Mouse (Mus musculus) ES-Bruce4 (cell line): ENCODE measurements around the gene 1500009L16Rik.

Experiments used
- CTCF ChIP-seq: IDR thresholded peaks from one replicate; pipeline ENCODE4 v1.8.1; 2011; ENCODE audit warnings: low read depth, low read length
- EP300 ChIP-seq: IDR thresholded peaks from 2 replicates; pipeline ENCODE4 v1.6.1; 2011; ENCODE audit warnings: low read depth, low read length; ENCODE audit not compliant: insufficient read depth

DNA sequence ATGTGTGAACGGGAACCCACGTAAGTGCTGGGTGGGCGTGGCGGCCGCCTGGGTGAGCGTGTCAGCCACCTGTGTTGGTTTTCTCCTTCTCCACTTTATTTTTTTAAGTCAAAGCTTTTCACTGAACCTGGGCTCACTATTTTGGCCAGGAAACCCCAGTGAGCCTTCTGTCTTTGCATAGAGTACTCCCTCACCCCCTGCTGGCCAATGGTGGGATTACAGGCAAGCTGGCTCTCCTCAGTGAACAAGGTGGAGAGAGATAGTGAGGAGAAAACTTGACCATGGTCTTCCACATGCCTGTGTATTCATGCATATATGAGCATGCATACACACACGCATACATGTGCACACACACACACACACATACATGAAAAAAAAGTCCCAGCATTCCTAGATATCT is 6.8 kb downstream of the 1500009L16Rik start:
- TF ChIP-seq EP300, result no peak
- peak; percentile 74 for TF ChIP-seq CTCF
